Mouse (Mus musculus) spleen, adult 18-20 months (tissue): ENCODE measurements at regions not wholly inside any gene's neighbourhood (a gene's known extent, or its start where the extent isn't known, plus 50 kb on each side); places are given as distances from the start of the nearest gene placed in this dataset.

Experiments
- DNase-seq, 2 experiments: peaks; one replicate each; pipeline ENCODE4 v3.0.0; 2022; ENCODE audit warnings: mixed read lengths in 2 of 2

DNA sequence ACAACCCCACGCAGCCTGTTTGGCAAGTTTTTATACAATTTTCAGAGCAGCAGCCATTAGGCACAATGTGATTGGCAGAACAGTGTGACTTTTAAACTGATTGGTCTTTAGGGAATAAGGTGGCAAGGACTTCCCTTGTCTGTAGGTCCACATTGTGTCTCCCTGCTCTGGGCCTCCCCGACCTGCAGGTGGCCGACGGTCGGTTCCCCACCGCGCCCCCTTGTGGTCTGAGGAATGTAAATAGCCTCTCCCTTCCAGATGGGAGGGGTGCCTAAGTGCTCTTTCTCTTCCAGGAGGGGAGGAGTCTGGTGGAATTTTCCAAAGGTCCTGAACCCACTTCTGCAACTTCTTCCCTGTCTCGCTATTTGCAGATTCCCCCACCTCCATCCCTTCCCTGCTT, 52.5 kb upstream of the Prr5 start:
- DNase-seq: peak; percentile 53 to 77

DNA sequence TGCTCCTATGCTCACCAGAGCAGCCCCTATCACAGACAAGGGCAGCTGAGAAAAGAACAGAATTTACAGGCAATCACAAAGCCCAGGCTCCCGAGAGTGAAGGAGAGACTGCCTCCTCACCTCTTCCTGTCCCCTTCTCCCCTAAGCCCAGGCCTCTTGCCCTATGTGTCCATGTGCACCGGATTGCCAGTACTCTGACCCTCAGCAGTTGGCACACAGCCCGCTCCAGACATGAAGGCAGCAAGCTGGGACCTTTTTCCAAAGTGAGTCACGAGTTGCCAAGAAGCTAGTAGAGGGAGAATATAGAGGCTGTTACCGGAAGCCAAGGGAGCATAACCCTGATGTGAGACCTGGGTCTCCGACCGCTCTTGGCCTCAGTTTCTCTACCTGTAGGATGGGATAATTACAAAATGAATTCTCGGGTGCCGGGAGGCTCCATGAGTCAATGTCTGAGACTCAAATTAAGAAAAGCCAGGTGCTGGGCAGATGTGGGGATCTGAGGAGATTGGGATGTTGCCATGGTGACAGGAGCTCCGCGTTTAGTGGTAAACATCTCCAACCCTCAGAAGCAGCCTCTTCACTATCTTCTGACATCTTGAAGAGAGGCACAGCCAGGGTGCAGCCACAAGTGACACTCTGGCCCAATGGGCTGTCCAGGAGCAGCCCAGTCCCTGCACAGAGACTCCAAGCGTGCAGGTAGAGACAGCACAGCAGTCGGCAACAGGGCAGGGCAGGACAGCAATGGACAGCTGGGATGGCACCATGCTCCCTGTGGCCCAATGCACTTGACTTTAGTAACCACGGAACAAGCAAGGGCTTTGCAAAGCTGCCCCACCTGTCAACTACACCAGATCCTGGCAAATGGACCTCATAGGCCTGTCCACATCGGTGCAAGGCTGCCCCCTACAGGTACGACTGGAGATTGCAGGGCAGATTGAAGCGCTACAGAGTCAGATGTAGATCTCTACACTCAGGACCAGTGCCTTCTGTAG, 55.6 kb upstream of the Prr5 start:
- DNase-seq: peak; percentile 75 to 91

DNA sequence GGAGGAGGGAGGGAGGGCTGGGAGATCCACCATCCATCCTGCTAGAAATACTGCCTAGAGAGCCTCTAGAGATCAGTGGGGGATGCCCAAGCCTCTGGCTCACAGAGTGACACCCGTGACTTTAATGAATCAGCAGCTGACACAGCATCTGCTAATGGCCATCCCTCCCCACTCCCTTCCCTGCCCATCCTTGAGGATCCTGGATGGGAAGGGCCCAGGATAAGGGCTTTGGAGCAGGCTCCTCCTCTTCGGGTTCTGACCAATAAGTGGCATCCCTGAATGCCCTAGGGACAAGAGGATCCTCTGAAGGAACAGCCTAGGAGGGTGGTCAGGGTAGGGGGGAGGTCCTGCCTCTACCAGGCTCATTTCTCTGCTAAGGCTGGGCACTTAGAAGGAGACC, 55.3 kb upstream of the Rtl6 start:
- no peak for DNase-seq

DNA sequence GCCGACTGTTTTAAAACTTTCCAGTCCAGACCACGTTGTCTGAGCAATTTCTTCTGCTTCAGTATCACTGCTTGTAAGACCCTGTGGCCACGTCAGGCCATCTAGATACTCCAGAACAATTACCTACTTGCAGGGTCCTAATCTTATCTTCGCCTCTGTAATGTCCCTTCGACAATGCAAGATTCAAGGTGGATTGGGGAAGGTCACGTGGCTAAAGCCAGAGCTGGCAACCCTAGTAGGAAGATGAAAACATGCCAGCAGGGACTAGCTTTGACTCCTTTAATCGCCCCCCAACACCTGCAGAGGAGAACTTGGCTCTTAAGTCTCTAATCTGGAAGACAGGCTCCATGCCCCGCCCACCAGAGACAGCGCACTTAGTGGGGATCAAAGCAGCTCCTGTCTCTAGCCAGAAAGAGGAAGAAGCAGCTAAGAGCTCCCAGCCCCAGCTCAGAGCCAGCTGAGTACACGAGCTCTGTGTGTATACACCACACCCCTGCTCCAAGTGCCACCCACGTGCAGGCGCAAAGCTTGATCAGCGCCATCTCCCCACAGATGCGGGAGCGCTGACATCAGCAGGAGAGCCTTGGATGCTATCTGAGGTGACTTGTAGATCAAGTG, 52.3 kb upstream of the Rtl6 start:
- DNase-seq: peak; percentile 16 to 30

DNA sequence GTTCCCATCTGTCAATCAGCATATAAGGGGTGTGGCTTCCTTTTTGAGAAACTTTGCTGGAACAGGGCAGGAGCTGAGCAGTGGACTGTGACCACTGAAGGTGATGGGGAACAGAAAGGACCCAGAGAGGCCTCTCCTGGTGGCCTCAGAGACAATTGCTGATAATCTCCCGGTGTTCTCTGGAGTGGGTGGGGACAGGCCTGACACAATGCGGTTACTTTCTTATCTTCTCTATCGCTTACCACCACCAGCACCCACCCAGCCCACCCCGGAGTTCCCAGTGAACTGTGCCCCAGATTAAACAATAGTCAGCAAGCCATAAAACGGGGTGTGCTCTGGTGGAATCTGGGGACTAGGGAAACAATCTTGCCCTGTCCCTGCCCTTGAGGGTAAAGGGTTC, 51.4 kb upstream of the Rtl6 start:
- no peak for DNase-seq
